Mouse (Mus musculus): ENCODE measurements around the gene Gstt2. TPM values are rescaled to one million over a fixed set of nuclear protein-coding genes. Genes with fewer than 3 reads are reported as not detected.

Gene Gstt2
- polyA plus RNA-seq, 1 experiment from 2014 or later: 4.3 TPM

GRCm38 (mm10) chr10:75789841-75790240 is 47.4 kb downstream of the Gstt2 start:
- WGBS: 89% methylated on average over 5 of the region's 5 CpGs
- H3K4me1 ChIP-seq (ENCODE audit: control insufficient read depth, insufficient read depth, low read length): no peaks in the 10 kb centered on the region; the same call in 1 of the 2 replicates
- H3K27ac ChIP-seq (ENCODE audit: low read depth, low read length): no peak overlapping the region
- no peaks in the 10 kb centered on the region for H3K27me3 ChIP-seq (ENCODE audit: control insufficient read depth, insufficient read depth, low read length)
- no peak overlapping the region for H3K4me3 ChIP-seq (ENCODE audit: low read depth, low read length)
- no peak for ATAC-seq (ENCODE audit: low read depth)
- no peaks in the 10 kb centered on the region for H3K36me3 ChIP-seq (ENCODE audit: control insufficient read depth, insufficient read depth, low read length)
- H3K9ac ChIP-seq (replicated peaks; ENCODE audit: low read depth, low read length): no peak overlapping the region
- no peak overlapping the region for H3K4me2 ChIP-seq (ENCODE audit: low read depth, low read length)
- H3K9me3 ChIP-seq (ENCODE audit: control insufficient read depth, low read length): no peaks in the 10 kb centered on the region

DNA sequence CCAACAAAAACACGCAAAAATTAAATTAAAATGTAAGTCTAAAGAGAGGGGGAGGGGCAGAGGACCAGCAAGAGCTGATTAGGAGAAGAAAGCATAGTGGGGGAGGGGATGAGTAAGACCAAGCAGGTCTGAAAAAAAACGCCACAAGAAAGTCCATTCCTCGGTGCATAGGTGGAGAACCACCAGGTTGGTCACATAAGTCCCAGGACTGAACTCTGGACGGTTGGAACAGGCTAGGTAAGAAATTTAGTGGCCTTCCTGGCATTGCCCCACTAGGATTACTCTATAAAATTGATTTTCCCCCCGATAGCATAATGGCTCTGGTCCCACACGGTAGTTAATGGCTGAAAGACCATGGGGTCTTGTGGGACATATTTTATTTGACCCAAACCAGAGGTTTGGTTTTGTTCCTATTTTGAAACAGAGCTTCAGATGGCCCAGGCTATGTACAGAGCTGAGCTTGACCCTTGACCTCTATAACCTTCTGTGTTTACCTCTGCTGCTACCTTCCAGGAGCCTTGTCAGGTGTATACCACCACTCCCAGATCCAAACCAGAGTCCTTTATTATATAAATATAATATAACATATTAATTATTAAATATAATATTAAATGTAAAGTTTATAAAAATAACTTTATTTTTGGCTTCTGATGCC is 48.0 kb downstream of the Gstt2 start:
- Histone ChIP-seq H3K4me2 (ENCODE audit: low read depth, low read length) (no peak overlapping the region), H3K27me3 (ENCODE audit: control insufficient read depth, insufficient read depth, low read length) (no peaks in the 10 kb centered on the region), H3K4me1 (ENCODE audit: control insufficient read depth, insufficient read depth, low read length) (no peaks in the 10 kb centered on the region), H3K9me3 (ENCODE audit: control insufficient read depth, low read length) (no peaks in the 10 kb centered on the region), H3K9ac (replicated peaks; ENCODE audit: low read depth, low read length) (no peak overlapping the region), H3K4me3 (ENCODE audit: low read depth, low read length) (no peak overlapping the region), H3K36me3 (ENCODE audit: control insufficient read depth, insufficient read depth, low read length) (no peaks in the 10 kb centered on the region), H3K27ac (ENCODE audit: low read depth, low read length) (no peak overlapping the region)
- 87% methylated on average over 6 of the region's 6 CpGs for WGBS
- ATAC-seq (ENCODE audit: low read depth): no peak

GRCm38 (mm10) chr10:75788277-75788676 is 48.9 kb downstream of the Gstt2 start:
- no peak for ATAC-seq (ENCODE audit: low read depth)
- no peaks in the 10 kb centered on the region for H3K9me3 ChIP-seq (ENCODE audit: control insufficient read depth, low read length)
- no peaks in the 10 kb centered on the region for H3K27me3 ChIP-seq (ENCODE audit: control insufficient read depth, insufficient read depth, low read length)
- no peak overlapping the region for H3K4me3 ChIP-seq (ENCODE audit: low read depth, low read length)
- H3K4me2 ChIP-seq (ENCODE audit: low read depth, low read length): no peak overlapping the region
- WGBS: 93% methylated on average over 8 of the region's 8 CpGs
- no peaks in the 10 kb centered on the region for H3K36me3 ChIP-seq (ENCODE audit: control insufficient read depth, insufficient read depth, low read length)
- H3K9ac ChIP-seq (replicated peaks; ENCODE audit: low read depth, low read length): no peak overlapping the region
- no peak overlapping the region for H3K27ac ChIP-seq (ENCODE audit: low read depth, low read length)
- no peaks in the 10 kb centered on the region for H3K4me1 ChIP-seq (ENCODE audit: control insufficient read depth, insufficient read depth, low read length)

DNA sequence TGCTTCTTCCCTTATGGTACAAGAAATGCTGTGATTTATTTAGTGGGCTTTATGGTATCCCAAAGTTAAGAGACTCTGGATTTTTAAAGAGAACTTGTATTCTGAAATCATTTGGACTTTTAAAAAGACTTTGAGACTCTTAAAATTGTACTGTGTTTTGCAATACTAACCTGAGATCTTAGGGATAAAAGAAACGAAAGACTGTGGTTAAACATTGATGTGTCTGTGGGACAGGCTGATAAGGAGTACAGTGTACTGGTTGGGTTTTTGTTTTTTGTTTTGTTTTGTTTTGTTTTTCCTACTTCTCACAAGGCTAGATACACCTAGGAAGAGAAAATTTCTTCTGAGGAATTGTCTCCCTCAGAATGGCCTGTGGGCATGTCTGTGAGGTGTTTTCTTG is 51.8 kb downstream of the Gstt2 start:
- H3K27me3 ChIP-seq (ENCODE audit: control insufficient read depth, insufficient read depth, low read length): 0 out of 2 replicates have a peak, but pooled peaks cover 5% of the 10 kb centered on the region
- H3K9me3 ChIP-seq (ENCODE audit: control insufficient read depth, low read length): no peaks in the 10 kb centered on the region
- 0 out of 2 replicates have a peak, but pooled peaks cover 3% of the 10 kb centered on the region for H3K4me1 ChIP-seq (ENCODE audit: control insufficient read depth, insufficient read depth, low read length)
- no peak overlapping the region for H3K4me3 ChIP-seq (ENCODE audit: low read depth, low read length)
- no peak for ATAC-seq (ENCODE audit: low read depth)
- H3K36me3 ChIP-seq (ENCODE audit: control insufficient read depth, insufficient read depth, low read length): no peaks in the 10 kb centered on the region
- 80% methylated on average over 1 of the region's 1 CpGs for WGBS
- no peak overlapping the region for H3K4me2 ChIP-seq (ENCODE audit: low read depth, low read length)
- H3K9ac ChIP-seq (replicated peaks; ENCODE audit: low read depth, low read length): no peak overlapping the region
- H3K27ac ChIP-seq (ENCODE audit: low read depth, low read length): no peak overlapping the region

Other genes with a start within 250 kb of the Gstt2 start
- 0.43 and 1.5 TPM in 2 replicates for gene Ggt5, start 248.1 kb downstream of the Gstt2 start, polyA plus RNA-seq (2014; fragmentation: Nextera tagmentation; extraction: Ambion mirVana)
- gene Susd2, start 193.4 kb downstream of the Gstt2 start, polyA plus RNA-seq (2014; fragmentation: Nextera tagmentation; extraction: Ambion mirVana): 9.8 and 12.3 TPM in 2 replicates
- gene Cabin1, start 73.1 kb downstream of the Gstt2 start, polyA plus RNA-seq (2014; fragmentation: Nextera tagmentation; extraction: Ambion mirVana): 34.2 and 39.9 TPM in 2 replicates
- 102 and 104 TPM in 2 replicates for gene Ddt, start 64.0 kb downstream of the Gstt2 start, polyA plus RNA-seq (2014; fragmentation: Nextera tagmentation; extraction: Ambion mirVana)
- not detected in 2 replicates for gene Gm20441, start 56.5 kb downstream of the Gstt2 start, polyA plus RNA-seq (2014; fragmentation: Nextera tagmentation; extraction: Ambion mirVana)
- gene Gstt3, start 56.0 kb downstream of the Gstt2 start, polyA plus RNA-seq (2014; fragmentation: Nextera tagmentation; extraction: Ambion mirVana): 0.94 TPM in 1 of 2 replicates, not detected in the other
- gene Gstt1, start 38.8 kb downstream of the Gstt2 start, polyA plus RNA-seq (2014; fragmentation: Nextera tagmentation; extraction: Ambion mirVana): 8.8 and 11.2 TPM in 2 replicates
- not detected in 2 replicates for gene Gstt4, start 14.9 kb downstream of the Gstt2 start, polyA plus RNA-seq (2014; fragmentation: Nextera tagmentation; extraction: Ambion mirVana)
- 1,682 and 1,948 TPM in 2 replicates for gene Mif, start 22.8 kb upstream of the Gstt2 start, polyA plus RNA-seq (2014; fragmentation: Nextera tagmentation; extraction: Ambion mirVana)
- 1.9 and 2.0 TPM in 2 replicates for gene Derl3, start 56.0 kb upstream of the Gstt2 start, polyA plus RNA-seq (2014; fragmentation: Nextera tagmentation; extraction: Ambion mirVana)
- gene Smarcb1, start 84.2 kb upstream of the Gstt2 start, polyA plus RNA-seq (2014; fragmentation: Nextera tagmentation; extraction: Ambion mirVana): 245 and 254 TPM in 2 replicates
- gene Chchd10, start 95.7 kb upstream of the Gstt2 start, polyA plus RNA-seq (2014; fragmentation: Nextera tagmentation; extraction: Ambion mirVana): 108 and 158 TPM in 2 replicates
- 15.3 and 31.0 TPM in 2 replicates for gene Mmp11, start 99.1 kb upstream of the Gstt2 start, polyA plus RNA-seq (2014; fragmentation: Nextera tagmentation; extraction: Ambion mirVana)
- gene Gm867, start 103.2 kb upstream of the Gstt2 start, polyA plus RNA-seq (2014; fragmentation: Nextera tagmentation; extraction: Ambion mirVana): 2.4 and 3.0 TPM in 2 replicates
- 1.2 and 1.3 TPM in 2 replicates for gene Vpreb3, start 105.6 kb upstream of the Gstt2 start, polyA plus RNA-seq (2014; fragmentation: Nextera tagmentation; extraction: Ambion mirVana)
- gene Gm5134, start 117.1 kb upstream of the Gstt2 start, polyA plus RNA-seq (2014; fragmentation: Nextera tagmentation; extraction: Ambion mirVana): 0.17 TPM in 1 of 2 replicates, not detected in the other
- gene Zfp280b, start 195.2 kb upstream of the Gstt2 start, polyA plus RNA-seq (2014; fragmentation: Nextera tagmentation; extraction: Ambion mirVana): 14.6 and 16.4 TPM in 2 replicates